Mouse (Mus musculus): ENCODE measurements around the gene Camk1. TPM values are rescaled to one million over a fixed set of nuclear protein-coding genes. Genes with fewer than 3 reads are reported as not detected.

Camk1 gene
- total and polyA plus RNA-seq, 3 experiments = 7.9 to 13.3 TPM; not detected in 1

DNA sequence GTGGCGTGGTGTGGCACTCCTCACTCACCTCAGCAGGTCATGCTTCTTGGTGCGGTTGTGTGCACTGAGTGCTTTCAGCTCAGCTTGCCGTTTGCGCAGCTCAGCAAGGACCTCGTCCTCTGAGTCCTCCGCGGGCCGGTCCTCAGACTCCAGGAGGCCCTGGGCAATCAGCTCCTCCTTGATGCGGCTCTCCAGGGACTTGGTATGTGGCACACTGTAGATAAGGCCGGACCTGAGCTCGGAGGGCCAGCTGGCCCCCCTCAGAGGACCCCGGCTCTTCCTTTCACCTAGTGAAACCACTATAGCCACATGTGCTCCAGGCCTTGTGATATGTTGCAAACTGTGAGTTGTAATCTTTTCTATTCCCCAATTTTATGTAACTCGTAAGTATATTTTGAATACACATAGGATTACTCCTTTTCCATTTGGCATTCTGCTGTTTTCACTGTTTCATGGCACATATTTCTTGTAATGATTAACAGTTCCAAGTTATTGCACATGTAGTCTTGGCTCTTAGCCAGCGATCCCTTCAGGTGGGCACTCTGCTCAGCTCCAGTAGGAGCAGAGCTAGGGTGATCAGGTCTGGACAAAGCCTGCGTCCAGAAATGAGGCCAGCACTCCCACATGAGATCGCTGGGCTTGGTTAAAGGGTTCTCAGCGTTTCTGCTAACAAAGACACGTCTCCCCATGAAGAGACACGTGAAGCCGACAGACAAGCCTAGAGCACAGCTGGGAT is 26.6 kb upstream of the Camk1 start:
- Histone ChIP-seq H3K9ac (ENCODE audit: control insufficient read depth, low read depth, low read length, poor library complexity, severe bottlenecking) (no peak overlapping the region), H3K27ac (ENCODE audit: control insufficient read depth, low read depth, low read length) (no peak overlapping the region), H3K36me3 (ENCODE audit: control insufficient read depth in 1 of 2, insufficient read depth in 2 of 2, low read length in 2 of 2) (no peaks in the 10 kb centered on the region; a peak in 1 of 4 replicates), H3K4me1 (ENCODE audit: control insufficient read depth in 1 of 2, insufficient read depth in 2 of 2, low read length in 2 of 2) (no peaks in the 10 kb centered on the region), H3K79me2 (ENCODE audit: control insufficient read depth, insufficient read depth, low read length, poor library complexity) (no peaks in the 10 kb centered on the region), H3K27me3 (ENCODE audit: control insufficient read depth in 1 of 2, insufficient read depth in 2 of 2, low read length in 2 of 2) (no peaks in the 10 kb centered on the region), H3K9me3 (replicated peaks; ENCODE audit: insufficient read depth, low read length) (no peaks in the 10 kb centered on the region), H3K4me3 (ENCODE audit: control insufficient read depth in 1 of 2, insufficient read depth in 1 of 2, low read depth in 2 of 2, low read length in 2 of 2) (no peak overlapping the region)
- no peak for DNase-seq (ENCODE audit: low read depth, low spot score)
- TF ChIP-seq TBP (IDR thresholded peaks at IDR 0.05; ENCODE audit: low read depth, low read length) = no peak
- no peak for TF ChIP-seq TCF12 (IDR thresholded peaks at IDR 0.05; ENCODE audit: low read depth, low read length)
- no peak for TF ChIP-seq GABPA (IDR thresholded peaks at IDR 0.05; ENCODE audit: low read depth, low read length)
- no peak for TF ChIP-seq RAD21 (IDR thresholded peaks at IDR 0.05; ENCODE audit: low read depth, low read length)
- TF ChIP-seq EP300 (IDR thresholded peaks at IDR 0.05; ENCODE audit: low read depth in 1 of 2, low read length in 2 of 2) = no peak
- no peak for TF ChIP-seq MYB (IDR thresholded peaks at IDR 0.05; ENCODE audit: low read depth, low read length)
- no peak for TF ChIP-seq ZKSCAN1 (IDR thresholded peaks at IDR 0.05; ENCODE audit: low read depth, low read length)
- TF ChIP-seq GATA1 (IDR thresholded peaks at IDR 0.05; ENCODE audit: low read depth, low read length) = no peak
- TF ChIP-seq CHD1 (IDR thresholded peaks at IDR 0.05; ENCODE audit: low read depth, low read length) = no peak
- no peak for TF ChIP-seq MYC (IDR thresholded peaks at IDR 0.05; ENCODE audit: low read depth, low read length)
- no peak for TF ChIP-seq JUND (IDR thresholded peaks at IDR 0.05; ENCODE audit: low read depth, low read length)
- no peak for TF ChIP-seq MEF2A (IDR thresholded peaks at IDR 0.05; ENCODE audit: extremely low read depth, insufficient replicate concordance, low read depth, low read length, poor library complexity, severe bottlenecking)
- TF ChIP-seq MAZ (IDR thresholded peaks at IDR 0.05; ENCODE audit: low read depth, low read length) = no peak
- TF ChIP-seq UBTF (IDR thresholded peaks at IDR 0.05; ENCODE audit: borderline replicate concordance, insufficient read depth, low read depth, low read length) = no peak
- TF ChIP-seq NELFE (IDR thresholded peaks at IDR 0.05; ENCODE audit: low read depth, low read length) = no peak
- no peak for TF ChIP-seq ZNF384 (IDR thresholded peaks at IDR 0.05; ENCODE audit: low read depth, low read length)
- no peak for TF ChIP-seq CTCF (IDR thresholded peaks at IDR 0.05 in 2 of 3, conservative IDR thresholded peaks at IDR 0.05 in 1 of 3; ENCODE audit: control insufficient read depth in 1 of 3, insufficient read depth in 1 of 3, low read depth in 2 of 3, low read length in 3 of 3, poor library complexity in 1 of 3, severe bottlenecking in 1 of 3)
- no peak for TF ChIP-seq BHLHE40 (IDR thresholded peaks at IDR 0.05; ENCODE audit: borderline replicate concordance, low read depth, low read length)
- no peak for TF ChIP-seq ELF1 (IDR thresholded peaks at IDR 0.05; ENCODE audit: low read depth, low read length)
- TF ChIP-seq USF2 (IDR thresholded peaks at IDR 0.05; ENCODE audit: borderline replicate concordance in 1 of 2, insufficient read depth in 1 of 2, low read depth in 1 of 2, low read length in 2 of 2) = no peak
